Mouse (Mus musculus): Measurements from ENCODE around the gene Plekhm3. TPM values are rescaled to one million over a fixed set of nuclear protein-coding genes. Genes with fewer than 3 reads are reported as not detected.

Plekhm3 gene
- total RNA-seq, 1 experiment: 9.8 TPM

DNA sequence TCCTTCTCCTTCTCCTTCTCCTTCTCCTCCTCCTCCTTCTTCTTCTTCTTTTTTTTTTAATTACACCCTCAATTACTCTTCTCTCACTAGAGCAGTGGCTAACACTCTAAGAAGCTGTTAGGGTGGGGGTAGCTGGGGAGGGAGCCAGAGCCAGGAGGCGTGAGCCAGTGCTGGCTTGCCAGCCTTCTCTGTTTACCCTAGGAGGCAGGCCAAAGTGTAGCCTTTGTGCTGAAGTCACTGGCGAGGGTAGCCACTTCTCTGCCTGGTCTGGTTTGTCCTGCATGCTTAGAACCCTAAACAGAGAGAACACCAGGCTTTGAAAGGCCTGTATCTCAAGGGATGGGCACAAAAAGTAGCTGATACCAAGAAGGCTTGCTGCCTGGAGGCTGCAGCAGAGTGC lies 199.4 kb downstream of the Plekhm3 start:
- Histone ChIP-seq H3K9me3 (ENCODE audit: control insufficient read depth, insufficient read depth, low read depth, low read length) (no peaks in the 10 kb centered on the region), H3K36me3 (ENCODE audit: control insufficient read depth, insufficient read depth, low read length, poor library complexity, severe bottlenecking) (no peaks in the 10 kb centered on the region), H3K9ac (ENCODE audit: insufficient read depth, low read depth, low read length, poor library complexity, severe bottlenecking) (no peak overlapping the region), H3K27ac (ENCODE audit: insufficient read depth, low read depth, low read length, poor library complexity, severe bottlenecking) (no peak overlapping the region), H3K4me1 (ENCODE audit: control insufficient read depth in 2 of 2, insufficient read depth in 2 of 2, low read length in 2 of 2, poor library complexity in 1 of 2) (no peaks in the 10 kb centered on the region), H3K4me3 (ENCODE audit: insufficient read depth in 1 of 2, low read depth in 1 of 2, low read length in 2 of 2, poor library complexity in 1 of 2, severe bottlenecking in 1 of 2) (no peak overlapping the region)
- in situ Hi-C loops (cut with MboI; ENCODE audit: low sequenced_read_pairs in 2 of 2, unreplicated experiment in 2 of 2): no loop called here
- no peak for TF ChIP-seq ZC3H11A (IDR thresholded peaks at IDR 0.05; ENCODE audit: borderline replicate concordance, low read depth, low read length)
- no peak for TF ChIP-seq HCFC1 (IDR thresholded peaks at IDR 0.05; ENCODE audit: borderline replicate concordance, insufficient read depth, low read length)
- TF ChIP-seq ZNF384 (IDR thresholded peaks at IDR 0.05; ENCODE audit: low read depth, low read length): no peak
- no peak for TF ChIP-seq MAFK (IDR thresholded peaks at IDR 0.05; ENCODE audit: insufficient read depth, low read depth, low read length)
- no peak for TF ChIP-seq CHD2 (IDR thresholded peaks at IDR 0.05; ENCODE audit: low read depth, low read length)
- no peak for DNase-seq (ENCODE audit: low read depth, low spot score)

- Histone ChIP-seq H3K9me3 (ENCODE audit: control insufficient read depth, insufficient read depth, low read depth, low read length) (no peaks in the 10 kb centered on the region), H3K4me3 (ENCODE audit: insufficient read depth in 1 of 2, low read depth in 1 of 2, low read length in 2 of 2, poor library complexity in 1 of 2, severe bottlenecking in 1 of 2) (no peak overlapping the region), H3K27ac (ENCODE audit: insufficient read depth, low read depth, low read length, poor library complexity, severe bottlenecking) (no peak overlapping the region), H3K9ac (ENCODE audit: insufficient read depth, low read depth, low read length, poor library complexity, severe bottlenecking) (no peak overlapping the region), H3K4me1 (ENCODE audit: control insufficient read depth in 2 of 2, insufficient read depth in 2 of 2, low read length in 2 of 2, poor library complexity in 1 of 2) (no peaks in the 10 kb centered on the region), H3K36me3 (ENCODE audit: control insufficient read depth, insufficient read depth, low read length, poor library complexity, severe bottlenecking) (no peaks in the 10 kb centered on the region)
- in situ Hi-C loops (cut with MboI; ENCODE audit: low sequenced_read_pairs in 2 of 2, unreplicated experiment in 2 of 2): no loop called here
- DNase-seq (ENCODE audit: low read depth, low spot score): no peak
- TF ChIP-seq ZNF384 (IDR thresholded peaks at IDR 0.05; ENCODE audit: low read depth, low read length) (no peak), MAFK (IDR thresholded peaks at IDR 0.05; ENCODE audit: insufficient read depth, low read depth, low read length) (no peak), HCFC1 (IDR thresholded peaks at IDR 0.05; ENCODE audit: borderline replicate concordance, insufficient read depth, low read length) (no peak), CHD2 (IDR thresholded peaks at IDR 0.05; ENCODE audit: low read depth, low read length) (no peak), ZC3H11A (IDR thresholded peaks at IDR 0.05; ENCODE audit: borderline replicate concordance, low read depth, low read length) (no peak)
These were observed 200.0 kb downstream of the Plekhm3 start for GRCm38 (mm10) chr1:64756640-64757030.

DNA sequence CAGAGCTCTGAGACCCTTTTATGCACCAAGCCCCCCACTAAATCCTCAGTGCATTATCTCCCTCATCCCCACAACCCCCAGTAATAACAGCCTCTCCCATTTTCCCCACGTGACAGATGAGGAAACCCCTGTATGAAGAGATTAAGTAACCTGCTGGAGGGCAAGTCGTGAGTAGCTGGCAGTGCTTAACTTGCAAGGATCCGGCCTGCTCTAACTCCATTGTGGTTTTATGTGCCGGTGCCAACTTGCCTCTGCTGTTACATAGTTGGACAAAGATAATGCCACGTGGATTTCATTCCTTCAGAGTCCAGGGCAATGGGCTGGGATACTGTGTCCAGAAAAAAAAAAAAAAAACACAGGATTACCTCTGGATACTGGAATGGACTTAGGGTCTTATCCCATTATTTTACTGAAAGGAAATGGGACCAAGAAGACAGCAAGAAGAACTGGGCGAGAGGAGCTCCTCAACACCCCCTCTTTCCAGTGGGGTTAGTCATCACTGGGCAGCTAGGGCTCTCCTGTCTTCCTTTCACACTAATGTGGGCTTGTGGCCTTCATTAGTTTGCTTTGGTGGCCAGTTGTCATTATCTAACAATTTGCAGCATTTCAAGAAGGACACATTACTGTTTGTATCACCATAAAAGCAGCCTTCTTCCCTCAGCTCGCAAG lies 200.5 kb downstream of the Plekhm3 start:
- Histone ChIP-seq H3K9me3 (ENCODE audit: control insufficient read depth, insufficient read depth, low read depth, low read length) (no peaks in the 10 kb centered on the region), H3K4me3 (ENCODE audit: insufficient read depth in 1 of 2, low read depth in 1 of 2, low read length in 2 of 2, poor library complexity in 1 of 2, severe bottlenecking in 1 of 2) (no peak overlapping the region), H3K36me3 (ENCODE audit: control insufficient read depth, insufficient read depth, low read length, poor library complexity, severe bottlenecking) (no peaks in the 10 kb centered on the region), H3K4me1 (ENCODE audit: control insufficient read depth in 2 of 2, insufficient read depth in 2 of 2, low read length in 2 of 2, poor library complexity in 1 of 2) (no peaks in the 10 kb centered on the region), H3K9ac (ENCODE audit: insufficient read depth, low read depth, low read length, poor library complexity, severe bottlenecking) (no peak overlapping the region), H3K27ac (ENCODE audit: insufficient read depth, low read depth, low read length, poor library complexity, severe bottlenecking) (no peak overlapping the region)
- in situ Hi-C loops (cut with MboI; ENCODE audit: low sequenced_read_pairs in 2 of 2, unreplicated experiment in 2 of 2): no loop called here
- TF ChIP-seq HCFC1 (IDR thresholded peaks at IDR 0.05; ENCODE audit: borderline replicate concordance, insufficient read depth, low read length): no peak
- DNase-seq (ENCODE audit: low read depth, low spot score): no peak

DNA sequence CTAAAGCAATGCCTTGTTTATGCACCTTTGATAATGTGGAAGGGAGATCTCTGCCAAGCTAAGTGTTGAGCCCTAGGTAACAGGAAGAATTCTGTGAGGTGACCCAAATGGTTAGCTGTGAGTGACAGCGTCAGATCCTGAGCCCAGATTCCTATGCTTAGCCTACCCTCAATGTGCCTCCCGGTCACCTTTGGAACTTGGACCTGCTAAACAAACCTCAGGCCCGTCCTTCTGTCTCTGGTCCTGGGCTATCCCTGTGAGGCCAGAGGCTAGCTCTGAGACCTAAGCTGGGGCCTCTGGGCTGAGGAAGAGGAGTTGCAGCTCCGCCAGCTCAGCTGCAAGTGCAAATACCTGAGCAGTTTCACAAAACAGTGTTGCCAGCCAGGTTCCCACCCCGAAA lies 202.0 kb downstream of the Plekhm3 start:
- Histone ChIP-seq H3K9ac (ENCODE audit: insufficient read depth, low read depth, low read length, poor library complexity, severe bottlenecking) (no peak overlapping the region), H3K36me3 (ENCODE audit: control insufficient read depth, insufficient read depth, low read length, poor library complexity, severe bottlenecking) (no peaks in the 10 kb centered on the region), H3K27ac (ENCODE audit: insufficient read depth, low read depth, low read length, poor library complexity, severe bottlenecking) (no peak overlapping the region), H3K9me3 (ENCODE audit: control insufficient read depth, insufficient read depth, low read depth, low read length) (no peaks in the 10 kb centered on the region), H3K4me1 (ENCODE audit: control insufficient read depth in 2 of 2, insufficient read depth in 2 of 2, low read length in 2 of 2, poor library complexity in 1 of 2) (no peaks in the 10 kb centered on the region), H3K4me3 (ENCODE audit: insufficient read depth in 1 of 2, low read depth in 1 of 2, low read length in 2 of 2, poor library complexity in 1 of 2, severe bottlenecking in 1 of 2) (no peak overlapping the region)
- TF ChIP-seq HCFC1 (IDR thresholded peaks at IDR 0.05; ENCODE audit: borderline replicate concordance, insufficient read depth, low read length) (no peak), MAFK (IDR thresholded peaks at IDR 0.05; ENCODE audit: insufficient read depth, low read depth, low read length) (no peak), ZNF384 (IDR thresholded peaks at IDR 0.05; ENCODE audit: low read depth, low read length) (no peak), CHD2 (IDR thresholded peaks at IDR 0.05; ENCODE audit: low read depth, low read length) (no peak), ZC3H11A (IDR thresholded peaks at IDR 0.05; ENCODE audit: borderline replicate concordance, low read depth, low read length) (no peak)
- in situ Hi-C loops (cut with MboI; ENCODE audit: low sequenced_read_pairs in 2 of 2, unreplicated experiment in 2 of 2): no loop called here
- DNase-seq (ENCODE audit: low read depth, low spot score): no peak

- in situ Hi-C loops (cut with MboI; ENCODE audit: low sequenced_read_pairs in 2 of 2, unreplicated experiment in 2 of 2): no loop called here
- H3K36me3 ChIP-seq (ENCODE audit: control insufficient read depth, insufficient read depth, low read length, poor library complexity, severe bottlenecking): no peaks in the 10 kb centered on the region
- no peak overlapping the region for H3K9ac ChIP-seq (ENCODE audit: insufficient read depth, low read depth, low read length, poor library complexity, severe bottlenecking)
- H3K4me3 ChIP-seq (ENCODE audit: insufficient read depth in 1 of 2, low read depth in 1 of 2, low read length in 2 of 2, poor library complexity in 1 of 2, severe bottlenecking in 1 of 2): no peak overlapping the region
- H3K9me3 ChIP-seq (ENCODE audit: control insufficient read depth, insufficient read depth, low read depth, low read length): no peaks in the 10 kb centered on the region
- no peak for DNase-seq (ENCODE audit: low read depth, low spot score)
- no peak overlapping the region for H3K27ac ChIP-seq (ENCODE audit: insufficient read depth, low read depth, low read length, poor library complexity, severe bottlenecking)
- TF ChIP-seq ZC3H11A (IDR thresholded peaks at IDR 0.05; ENCODE audit: borderline replicate concordance, low read depth, low read length) (no peak), CHD2 (IDR thresholded peaks at IDR 0.05; ENCODE audit: low read depth, low read length) (no peak), MAFK (IDR thresholded peaks at IDR 0.05; ENCODE audit: insufficient read depth, low read depth, low read length) (no peak), HCFC1 (IDR thresholded peaks at IDR 0.05; ENCODE audit: borderline replicate concordance, insufficient read depth, low read length) (no peak), ZNF384 (IDR thresholded peaks at IDR 0.05; ENCODE audit: low read depth, low read length) (no peak)
- H3K4me1 ChIP-seq (ENCODE audit: control insufficient read depth in 2 of 2, insufficient read depth in 2 of 2, low read length in 2 of 2, poor library complexity in 1 of 2): no peaks in the 10 kb centered on the region
These were observed 203.0 kb downstream of the Plekhm3 start for GRCm38 (mm10) chr1:64753668-64754067.
